Mouse (Mus musculus) limb, embryonic 14.5 days (tissue): Measurements from ENCODE around the gene Pex19. TPM values are rescaled to one million over a fixed set of nuclear protein-coding genes. Genes with fewer than 3 reads are reported as not detected.

Source experiments
- ATAC-seq: fragments of 200-750 bp; cut with Nextera tagmentation; 2 replicates; pipeline ENCODE4 v1.8.0; 2017; ENCODE audit warnings: low read depth, moderate number of reproducible peaks, moderate TSS enrichment; ENCODE audit not compliant: low FRiP score
- DNase-seq: peaks from one replicate; pipeline ENCODE4 v3.0.0-alpha.2; 2015; ENCODE audit warnings: low spot score
- H3K27ac ChIP-seq: fragments of 300-500 bp; sonication (generic); replicated peaks from 2 replicates; pipeline ENCODE4 v1.5.1; 2014; ENCODE audit warnings: low read depth, mild to moderate bottlenecking, low read length, moderate library complexity, mixed read lengths
- H3K27me3 ChIP-seq: fragments of 300-500 bp; sonication (generic); 2 replicates; pipeline ENCODE4 v1.6.1; 2014; ENCODE audit warnings: low read length, mixed read lengths; ENCODE audit not compliant: control insufficient read depth, insufficient read depth
- H3K36me3 ChIP-seq: fragments of 300-500 bp; sonication (generic); 2 replicates; pipeline ENCODE4 v1.6.1; 2014; ENCODE audit warnings: mild to moderate bottlenecking, low read length, moderate library complexity, mixed read lengths; ENCODE audit not compliant: control insufficient read depth, insufficient read depth
- H3K4me1 ChIP-seq: fragments of 300-500 bp; sonication (generic); 2 replicates; pipeline ENCODE4 v1.6.1; 2014; ENCODE audit warnings: antibody characterized with exemption, low read length, mixed read lengths; ENCODE audit not compliant: control insufficient read depth, insufficient read depth
- H3K4me2 ChIP-seq: fragments of 300-500 bp; sonication (generic); replicated peaks from 2 replicates; pipeline ENCODE4 v1.6.1; 2014; ENCODE audit warnings: low read depth, mild to moderate bottlenecking, low read length, moderate library complexity; ENCODE audit not compliant: severe bottlenecking
- H3K4me3 ChIP-seq: fragments of 300-500 bp; sonication (generic); replicated peaks from 2 replicates; pipeline ENCODE4 v1.5.1; 2014; ENCODE audit warnings: low read length
- H3K9ac ChIP-seq: fragments of 300-500 bp; sonication (generic); 2 replicates; pipeline ENCODE4 v1.6.1; 2014; ENCODE audit warnings: mild to moderate bottlenecking, low read depth, low read length, moderate library complexity; ENCODE audit not compliant: severe bottlenecking
- H3K9me3 ChIP-seq: fragments of 300-500 bp; sonication (generic); 2 replicates; pipeline ENCODE4 v1.6.1; 2016; ENCODE audit warnings: low read length; ENCODE audit not compliant: control insufficient read depth
- POLR2A ChIP-seq: fragments of 200-500 bp; IDR thresholded peaks from 2 replicates; pipeline ENCODE4 v1.8.0; 2012; ENCODE audit warnings: inconsistent platforms, mild to moderate bottlenecking, moderate library complexity, borderline replicate concordance; ENCODE audit not compliant: insufficient read depth, insufficient read length; ENCODE audit errors: extremely low read depth
- WGBS: fragments of 180-500 bp; shearing (Covaris S2); extraction: QIAGEN DNeasy Blood & Tissue Kit; methylation state at CpG from one replicate; pipeline ENCODE4 v1.1.7; 2014; 5-methylcytosine and 5-hydroxymethylcytosine counted together
- polyA plus RNA-seq, 2 experiments: library from polyadenylated mRNA; depleted of rRNA in 1 of 2; stranded (reverse) in 1 of 2; unstranded in 1 of 2; fragments of >200 nt; fragmentation: Nextera tagmentation in 1 of 2; extraction: Ambion mirVana in 1 of 2; gene quantifications; 2 replicates each; pipeline versions ENCODE4 v1.2.1 to v1.2.3; 2012 to 2014

The Pex19 gene
- polyA plus RNA-seq, 2 experiments, result 100 to 129 TPM

DNA sequence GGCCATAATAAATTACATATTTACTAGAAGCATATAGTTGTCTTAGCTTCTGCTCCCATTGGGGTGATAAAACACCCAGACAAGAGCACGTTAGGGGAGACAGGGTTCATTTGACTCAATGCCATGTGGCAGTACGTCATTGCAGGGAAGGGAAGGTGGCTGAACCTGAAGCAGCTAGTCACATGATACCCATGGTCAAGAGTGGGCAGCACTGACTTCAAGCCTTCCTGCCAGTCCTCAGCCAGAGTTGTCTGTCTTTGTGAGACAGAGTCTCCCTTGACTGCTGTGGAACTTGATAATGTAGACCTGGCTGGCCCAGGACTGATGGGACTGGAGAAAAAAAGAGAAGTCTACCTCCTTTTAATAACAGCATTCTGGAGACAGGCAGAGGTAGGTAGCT lies 3.9 kb upstream of the Pex19 start:
- TF ChIP-seq POLR2A, result no peak
- WGBS, result 78% methylated on average over 2 of the region's 2 CpGs
- Histone ChIP-seq H3K4me1 (peaks cover 4% of the 10 kb centered on the region; the same call in 1 of the 2 replicates), H3K4me2 (no peak overlapping the region), H3K27ac (no peak overlapping the region), H3K27me3 (no peaks in the 10 kb centered on the region), H3K4me3 (no peak overlapping the region), H3K9me3 (no peaks in the 10 kb centered on the region), H3K9ac (no peak overlapping the region), H3K36me3 (peaks cover 61% of the 10 kb centered on the region)
- DNase-seq, result no peak
- ATAC-seq, result no peak

DNA sequence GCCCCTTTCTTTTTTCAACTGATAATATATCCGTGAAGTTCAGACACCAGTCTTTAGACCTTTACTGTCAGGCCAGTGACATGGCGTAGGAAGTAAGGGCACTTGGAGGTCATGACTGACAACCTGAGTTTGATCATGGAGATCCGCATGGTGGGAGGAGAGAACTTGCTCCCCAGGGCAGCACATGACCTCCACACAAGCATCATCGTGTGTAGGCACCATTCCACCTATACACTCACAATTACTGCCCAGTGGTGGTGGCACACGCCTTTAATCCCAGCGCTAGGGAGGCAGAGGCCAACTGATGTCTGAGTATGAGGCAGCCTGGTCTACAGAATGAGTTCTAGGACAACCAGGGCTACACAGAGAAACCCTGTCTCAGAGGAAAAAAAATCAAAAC lies 2.0 kb upstream of the Pex19 start:
- ATAC-seq, result no peak
- H3K4me2 ChIP-seq, result no peak overlapping the region
- no peak for TF ChIP-seq POLR2A
- H3K27me3 ChIP-seq, result no peaks in the 10 kb centered on the region
- H3K9ac ChIP-seq, result no peak overlapping the region
- no peak overlapping the region for H3K4me3 ChIP-seq
- WGBS, result 86% methylated on average over 6 of the region's 6 CpGs
- peaks cover 56% of the 10 kb centered on the region for H3K36me3 ChIP-seq
- H3K9me3 ChIP-seq, result no peaks in the 10 kb centered on the region
- H3K4me1 ChIP-seq, result peaks cover 5% of the 10 kb centered on the region; the same call in 1 of the 2 replicates
- H3K27ac ChIP-seq, result no peak overlapping the region
- no peak for DNase-seq

DNA sequence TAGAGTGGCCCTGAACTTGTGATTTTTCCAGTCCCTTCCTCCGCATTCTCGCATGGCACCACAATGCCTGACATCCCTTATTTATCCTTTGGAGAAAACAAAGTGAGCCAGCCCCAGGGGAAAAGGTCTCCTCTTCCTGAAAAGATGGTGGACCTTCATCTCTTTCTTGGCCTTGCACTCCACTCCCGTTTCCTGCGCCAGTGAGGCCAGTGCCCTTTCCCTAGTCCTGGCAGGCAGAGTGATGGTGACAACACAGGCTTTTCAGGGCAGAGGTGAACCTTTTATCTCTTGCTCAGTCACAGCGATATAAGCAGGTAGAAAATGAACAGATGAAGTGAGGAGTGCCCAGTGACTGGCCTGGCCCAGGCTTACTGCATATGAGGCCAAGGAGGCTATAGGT lies 932 bp downstream of the Pex19 start:
- Histone ChIP-seq H3K4me2 (peak overlapping the region; percentile 62), H3K9me3 (no peaks in the 10 kb centered on the region), H3K4me1 (peaks cover 5% of the 10 kb centered on the region; the same call in 1 of the 2 replicates), H3K4me3 (peak overlapping the region; percentile 65), H3K27me3 (no peaks in the 10 kb centered on the region), H3K27ac (no peak overlapping the region), H3K9ac (peak overlapping the region; percentile 75), H3K36me3 (peaks cover 55% of the 10 kb centered on the region)
- no peak for DNase-seq
- no peak for TF ChIP-seq POLR2A
- WGBS, result 51% methylated on average over 5 of the region's 5 CpGs
- ATAC-seq, result no peak

DNA sequence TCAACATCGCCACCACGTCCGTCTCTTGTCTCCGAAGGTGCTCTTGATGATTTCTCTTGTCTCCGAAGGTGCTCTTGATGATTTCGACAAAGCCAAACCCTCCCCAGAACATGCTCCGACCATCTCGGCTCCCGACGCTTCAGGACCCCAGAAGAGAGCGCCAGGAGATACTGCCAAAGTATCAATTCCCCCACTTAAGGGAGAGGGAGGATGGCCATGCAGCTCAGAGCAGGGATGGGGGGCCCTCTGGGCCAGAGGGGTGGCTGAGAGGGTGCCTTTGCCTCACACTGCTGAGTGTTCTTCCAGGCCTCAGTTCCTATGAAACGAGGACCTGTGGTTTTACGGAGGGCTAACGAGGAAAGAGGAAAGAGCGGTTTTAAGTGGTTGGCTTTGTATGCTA lies 2.0 kb downstream of the Pex19 start:
- no peaks in the 10 kb centered on the region for H3K9me3 ChIP-seq
- DNase-seq (no peak), ATAC-seq (no peak)
- H3K4me3 ChIP-seq, result no peak overlapping the region
- H3K4me1 ChIP-seq, result peaks cover 5% of the 10 kb centered on the region; the same call in 1 of the 2 replicates
- WGBS, result 85% methylated on average over 14 of the region's 15 CpGs
- no peak overlapping the region for H3K4me2 ChIP-seq
- no peaks in the 10 kb centered on the region for H3K27me3 ChIP-seq
- H3K9ac ChIP-seq, result no peak overlapping the region
- peaks cover 54% of the 10 kb centered on the region for H3K36me3 ChIP-seq
- no peak for TF ChIP-seq POLR2A
- H3K27ac ChIP-seq, result no peak overlapping the region

DNA sequence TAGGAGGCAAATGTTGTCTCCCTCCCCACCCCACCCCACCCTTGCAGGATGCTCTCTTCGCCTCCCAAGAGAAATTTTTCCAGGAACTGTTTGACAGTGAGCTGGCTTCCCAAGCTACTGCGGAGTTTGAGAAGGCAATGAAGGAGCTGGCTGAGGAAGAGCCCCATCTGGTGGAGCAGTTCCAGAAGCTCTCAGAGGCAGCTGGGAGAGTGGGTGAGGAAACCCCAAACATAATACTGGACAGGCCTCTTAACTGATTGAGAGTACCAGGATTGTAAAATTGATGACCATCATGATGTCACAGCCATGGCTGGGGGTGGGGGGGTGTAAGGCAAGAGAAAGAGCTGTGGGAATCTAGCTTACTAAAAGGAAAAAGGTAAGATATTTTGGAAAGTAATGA lies 2.6 kb downstream of the Pex19 start:
- peaks cover 5% of the 10 kb centered on the region; the same call in 1 of the 2 replicates for H3K4me1 ChIP-seq
- no peak overlapping the region for H3K9ac ChIP-seq
- H3K9me3 ChIP-seq, result no peaks in the 10 kb centered on the region
- H3K4me2 ChIP-seq, result no peak overlapping the region
- H3K36me3 ChIP-seq, result peaks cover 56% of the 10 kb centered on the region
- ATAC-seq (no peak), DNase-seq (no peak)
- no peaks in the 10 kb centered on the region for H3K27me3 ChIP-seq
- no peak for TF ChIP-seq POLR2A
- H3K4me3 ChIP-seq, result no peak overlapping the region
- H3K27ac ChIP-seq, result no peak overlapping the region
- 74% methylated on average over 2 of the region's 2 CpGs for WGBS

DNA sequence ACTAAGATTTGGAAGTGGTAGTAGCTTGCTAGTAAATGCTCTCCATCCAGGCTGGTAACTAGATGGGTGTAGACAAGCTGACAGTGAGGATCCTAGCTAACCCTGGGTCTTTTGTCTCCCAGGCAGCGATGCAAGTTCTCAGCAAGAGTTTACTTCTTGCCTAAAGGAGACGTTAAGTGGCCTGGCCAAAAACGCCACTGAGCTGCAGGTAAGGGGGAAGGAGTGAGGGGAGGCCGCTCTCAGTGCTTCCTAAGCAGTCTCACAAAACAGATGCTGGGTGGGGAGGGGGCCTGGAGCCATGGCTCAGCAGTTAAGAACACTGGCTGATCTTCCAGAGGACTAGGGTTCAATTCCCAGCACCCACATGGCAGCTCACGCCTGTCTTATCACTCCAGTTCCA lies 3.2 kb downstream of the Pex19 start:
- no peaks in the 10 kb centered on the region for H3K27me3 ChIP-seq
- H3K27ac ChIP-seq, result no peak overlapping the region
- H3K36me3 ChIP-seq, result peaks cover 63% of the 10 kb centered on the region
- no peak for TF ChIP-seq POLR2A
- WGBS, result 90% methylated on average over 5 of the region's 5 CpGs
- H3K4me2 ChIP-seq, result no peak overlapping the region
- H3K9me3 ChIP-seq, result no peaks in the 10 kb centered on the region
- no peak overlapping the region for H3K4me3 ChIP-seq
- ATAC-seq (no peak), DNase-seq (no peak)
- H3K4me1 ChIP-seq, result peaks cover 5% of the 10 kb centered on the region; the same call in 1 of the 2 replicates
- no peak overlapping the region for H3K9ac ChIP-seq
